Mouse (Mus musculus) frontal cortex, postnatal 14 days (tissue): Measurements from ENCODE around the gene 4931406C07Rik.

Experiments used
- DNase-seq, 2 experiments: peaks; one replicate each; pipeline ENCODE4 v3.0.0; 2022; ENCODE audit warnings: low spot score in 2 of 2

4931406C07Rik gene

GRCm38 (mm10) chr9:15288402-15288801 is 17.8 kb downstream of the 4931406C07Rik start:
- DNase-seq, result no peak

- no peak for DNase-seq
These were observed 18.4 kb downstream of the 4931406C07Rik start for GRCm38 (mm10) chr9:15287846-15288245.

GRCm38 (mm10) chr9:15285443-15285842 is 20.8 kb downstream of the 4931406C07Rik start:
- no peak for DNase-seq

- DNase-seq, result no peak
These were observed 25.8 kb downstream of the 4931406C07Rik start for GRCm38 (mm10) chr9:15280491-15280879.

GRCm38 (mm10) chr9:15279649-15280490 is 26.4 kb downstream of the 4931406C07Rik start, which contains the start of gene Med17:
Med17 (minus strand) TSS chr9:15279931.
- peak; percentile 89 to 90 for DNase-seq

- no peak for DNase-seq
These were observed 27.1 kb downstream of the 4931406C07Rik start for GRCm38 (mm10) chr9:15279139-15279648.

- no peak for DNase-seq
These were observed 27.9 kb downstream of the 4931406C07Rik start for GRCm38 (mm10) chr9:15278343-15278742.

- DNase-seq, result no peak
These were observed 29.4 kb downstream of the 4931406C07Rik start for GRCm38 (mm10) chr9:15276855-15277254.

GRCm38 (mm10) chr9:15273981-15274380 is 32.3 kb downstream of the 4931406C07Rik start:
- DNase-seq, result no peak

- DNase-seq, result no peak
These were observed 42.8 kb downstream of the 4931406C07Rik start for GRCm38 (mm10) chr9:15263487-15263886.

GRCm38 (mm10) chr9:15261980-15262379 is 44.3 kb downstream of the 4931406C07Rik start:
- no peak for DNase-seq

GRCm38 (mm10) chr9:15256214-15256613 is 50.0 kb downstream of the 4931406C07Rik start:
- no peak for DNase-seq

- no peak for DNase-seq
These were observed 51.7 kb downstream of the 4931406C07Rik start for GRCm38 (mm10) chr9:15254501-15254900.

GRCm38 (mm10) chr9:15252196-15252595 is 54.1 kb downstream of the 4931406C07Rik start:
- DNase-seq, result no peak

- no peak for DNase-seq
These were observed 55.9 kb downstream of the 4931406C07Rik start for GRCm38 (mm10) chr9:15250376-15250775.

GRCm38 (mm10) chr9:15245319-15246075 is 60.8 kb downstream of the 4931406C07Rik start:
- DNase-seq, result no peak

- no peak for DNase-seq
These were observed 64.1 kb downstream of the 4931406C07Rik start for GRCm38 (mm10) chr9:15242130-15242529.

- DNase-seq, result peak in 1 of 2 experiments; percentile 39
These were observed 64.7 kb downstream of the 4931406C07Rik start for GRCm38 (mm10) chr9:15241596-15241939.

- DNase-seq, result no peak
These were observed 65.2 kb downstream of the 4931406C07Rik start for GRCm38 (mm10) chr9:15240863-15241595.

GRCm38 (mm10) chr9:15240006-15240405 is 66.2 kb downstream of the 4931406C07Rik start:
- DNase-seq, result no peak

- DNase-seq, result peak in 1 of 2 experiments; percentile 26
These were observed 67.0 kb downstream of the 4931406C07Rik start, which contains the start of gene Vstm5 for GRCm38 (mm10) chr9:15239042-15239925. Vstm5 (plus strand) TSS chr9:15239045.
